Mouse (Mus musculus) thymus, postnatal 25 days (tissue): ENCODE measurements around the gene Eftud2.

Experiments
- DNase-seq: peaks from one replicate; pipeline ENCODE4 v3.0.0; 2022

The Eftud2 gene

DNA sequence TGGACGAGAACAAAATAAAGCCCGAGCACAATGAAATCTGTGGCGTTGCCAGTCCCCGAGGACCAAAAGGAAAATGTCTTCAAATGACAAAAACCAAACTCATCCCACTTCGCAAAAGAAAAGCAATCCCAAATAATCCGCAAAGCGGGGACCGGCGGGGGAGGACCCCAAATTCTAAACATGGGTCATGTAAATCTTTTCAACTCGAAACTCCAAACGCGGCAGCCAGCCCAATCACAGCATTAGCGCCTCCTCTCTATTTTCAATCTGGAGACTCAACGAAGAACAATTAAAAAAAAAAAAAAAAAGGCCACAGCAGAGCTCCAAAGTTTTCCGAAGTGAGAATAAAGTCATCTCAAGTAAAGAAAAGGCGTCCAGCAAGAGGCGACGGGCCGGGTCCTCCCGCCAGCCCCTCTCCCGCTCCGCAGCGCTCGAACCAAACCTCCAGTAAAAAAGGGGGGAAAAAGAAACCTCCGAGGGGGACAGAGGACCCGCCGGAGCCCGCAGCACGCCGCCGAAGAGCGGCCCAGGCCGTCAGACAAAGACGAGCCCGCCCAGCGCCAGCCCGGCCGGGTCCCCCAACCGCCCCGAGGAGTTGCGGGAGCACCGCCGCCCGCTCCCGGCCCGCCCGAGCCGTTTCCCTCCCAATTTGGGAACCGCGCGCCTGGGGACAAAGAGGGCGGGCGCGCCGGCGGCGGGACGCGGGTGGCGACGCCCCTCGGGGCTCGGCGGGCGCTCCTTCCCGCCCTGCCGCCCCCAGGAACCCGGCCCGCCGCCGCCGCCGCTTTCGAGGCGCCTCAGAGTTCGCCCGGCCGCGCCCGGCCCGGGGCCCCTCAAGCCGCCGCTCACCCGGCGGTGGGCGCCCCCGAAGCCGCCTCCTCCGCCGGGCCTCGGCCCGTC is 62.4 kb downstream of the Eftud2 start:
- DNase-seq: peak; percentile 19

GRCm38 (mm10) chr11:102814881-102815280 is 65.9 kb downstream of the Eftud2 start:
- DNase-seq: no peak

DNA sequence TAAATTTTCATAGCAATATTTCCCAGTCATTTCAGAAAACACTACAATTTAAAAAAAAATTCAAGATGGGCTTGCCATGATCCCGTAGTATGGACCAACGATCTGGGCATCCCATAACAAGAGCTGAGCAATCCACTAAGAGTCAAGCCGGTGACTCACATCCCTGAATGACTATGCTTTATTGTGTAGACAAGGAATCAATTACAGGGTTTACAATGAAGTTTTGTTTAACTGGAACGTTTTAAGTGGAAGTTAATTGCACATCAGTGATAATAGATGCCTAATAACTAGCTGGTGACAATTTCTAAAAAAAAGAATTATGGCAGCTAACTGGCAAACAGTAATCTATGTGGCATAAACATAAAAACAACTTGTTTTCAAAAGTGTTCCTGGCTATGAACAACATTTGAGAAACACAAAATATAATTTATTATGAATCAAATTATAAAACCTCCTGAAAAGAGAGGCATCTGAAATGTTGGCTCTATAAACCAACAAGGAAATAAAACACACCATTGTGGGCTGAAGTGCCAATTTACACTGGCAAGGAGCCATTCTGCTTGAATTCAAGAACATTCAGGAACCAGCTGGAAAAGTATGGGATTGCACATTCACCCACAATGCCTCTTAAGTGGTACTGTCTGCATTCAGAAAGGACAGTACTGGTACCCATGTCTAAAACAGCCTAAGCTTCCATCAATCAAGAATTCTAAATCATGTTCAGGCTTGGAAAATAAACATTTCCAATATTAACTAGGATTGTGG is 69.9 kb downstream of the Eftud2 start:
- DNase-seq: no peak

DNA sequence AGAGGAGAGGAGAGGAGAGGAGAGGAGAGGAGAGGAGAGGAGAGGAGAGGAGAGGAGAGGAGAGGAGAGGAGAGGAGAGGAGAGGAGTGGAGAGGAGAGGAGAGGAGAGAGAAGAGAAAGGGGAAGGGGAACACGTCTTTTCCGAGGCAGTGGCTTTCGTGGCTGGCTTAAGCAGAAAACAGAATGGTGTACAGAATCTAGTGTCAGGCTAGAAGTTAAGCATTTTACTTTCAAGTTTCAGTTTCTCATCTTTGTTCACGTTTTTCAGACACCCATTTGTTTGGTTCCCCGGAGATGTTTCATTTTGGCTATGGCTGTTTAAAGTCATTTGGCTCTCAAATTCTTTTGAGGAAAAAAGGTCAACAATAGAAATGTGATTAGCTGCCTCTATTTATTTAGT is 72.5 kb downstream of the Eftud2 start:
- DNase-seq: no peak

- DNase-seq: no peak
Observed at GRCm38 (mm10) chr11:102803453-102803852, 77.3 kb downstream of the Eftud2 start.

GRCm38 (mm10) chr11:102794157-102794556 is 86.6 kb downstream of the Eftud2 start:
- no peak for DNase-seq

DNA sequence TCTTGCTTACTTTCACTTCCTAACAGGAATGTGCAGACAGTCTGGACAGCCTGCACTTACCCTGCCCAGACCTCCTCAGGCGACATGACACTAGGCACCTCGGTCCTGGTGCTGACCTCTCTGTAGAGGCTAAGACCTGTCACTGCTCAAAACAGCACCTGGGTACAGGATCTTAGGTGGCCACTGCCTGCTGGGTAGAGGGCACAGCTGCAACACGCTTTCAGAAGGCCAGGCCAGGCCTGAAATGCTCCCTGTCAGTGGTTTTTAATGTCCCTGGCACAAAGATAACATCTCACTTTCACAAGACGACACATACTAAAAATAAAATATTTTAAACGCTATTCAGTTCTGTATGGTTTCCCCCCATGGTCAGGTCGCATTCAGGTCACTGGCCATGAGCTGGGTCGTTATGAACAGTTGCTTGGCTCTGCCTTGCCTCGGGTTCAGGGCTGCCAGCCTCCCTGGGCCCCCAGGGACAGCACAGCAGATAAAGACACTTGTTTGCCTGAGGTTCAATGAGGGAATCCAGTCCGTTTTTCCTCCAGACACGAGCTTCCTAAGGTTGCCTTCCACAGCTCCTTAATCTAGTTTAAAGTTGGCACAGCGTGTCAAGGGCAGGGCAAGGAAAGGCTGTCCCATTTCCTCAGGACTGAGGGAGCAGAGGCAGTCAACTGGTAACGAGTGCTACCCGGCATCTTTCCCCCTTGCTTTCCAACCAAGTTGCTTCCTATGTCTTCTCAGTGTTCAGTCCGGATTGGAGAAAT is 88.9 kb downstream of the Eftud2 start:
- DNase-seq: no peak
